Comparison of ENCODE assay signal across 7 mouse cellular contexts in the genomic region with DNA sequence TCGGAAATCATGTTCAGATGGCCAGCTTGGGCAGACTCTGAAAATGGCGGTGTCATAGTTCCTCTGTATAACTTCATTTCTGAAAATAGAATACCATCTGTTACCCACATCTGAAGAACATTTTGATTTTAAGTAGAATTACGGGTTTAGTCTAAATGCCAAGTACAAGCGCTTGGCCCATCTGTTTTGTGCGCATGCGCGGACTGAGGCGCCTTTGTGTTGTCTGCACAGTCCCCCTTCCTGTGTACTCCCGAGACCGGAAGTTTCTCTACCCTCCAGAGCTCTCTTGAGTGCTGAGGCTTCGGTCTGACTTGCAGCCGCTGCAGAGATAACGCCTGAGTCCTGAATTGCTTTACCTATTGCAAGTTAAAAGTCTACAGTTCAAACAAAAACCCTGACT. TPM values are rescaled to one million over a fixed set of nuclear protein-coding genes. Genes with fewer than 3 reads are reported as not detected.
DNase-seq lines count a peak whose midpoint lies in the region; ATAC-seq and TF ChIP-seq lines count a peak whose summit lies in the region.

No protein-coding gene starts in this region.

- H3K27me3 ChIP-seq in cerebellum, adult 2 months (ENCODE audit: control insufficient read depth, insufficient read depth, low read length) = no peaks in the 10 kb centered on the region

- DNase-seq in lung, postnatal 25 days (ENCODE audit: low spot score) = peak; percentile 43
- DNase-seq in lung, adult 2 months = no peak
- DNase-seq in cerebellum, adult 2 months = peak; percentile 75 to 79
- DNase-seq in layer of hippocampus, postnatal 14 days (ENCODE audit: low spot score in 2 of 2) = peak; percentile 68 to 88
- DNase-seq in thymus, adult 18-20 months = peak; percentile 60 to 75

- TF ChIP-seq CTCF in lung, adult 2 months (IDR thresholded peaks at IDR 0.05; ENCODE audit: insufficient read depth, low read length) = no peak
- no peak for TF ChIP-seq CTCF in cerebellum, adult 2 months (IDR thresholded peaks at IDR 0.05; ENCODE audit: borderline replicate concordance, insufficient read depth, low read depth, low read length)

- no peak for ATAC-seq in erythroid progenitor cell, adult 5-6 weeks (replicated peaks; ENCODE audit: low FRiP score, poor library complexity, severe bottlenecking)
- no peak for ATAC-seq in monocyte, adult 5-6 weeks (replicated peaks; ENCODE audit: insufficient number of reproducible peaks, low FRiP score, low TSS enrichment, poor library complexity, severe bottlenecking)

- WGBS in lung, adult 2 months = 84% methylated on average over 13 of the region's 13 CpGs
- 24% methylated on average over 13 of the region's 13 CpGs for WGBS in cerebellum, adult 2 months

- H3K4me1 ChIP-seq in lung, adult 2 months (ENCODE audit: control insufficient read depth, insufficient read depth, low read length) = peaks cover 5% of the 10 kb centered on the region; the same call in 1 of the 2 replicates
- H3K4me1 ChIP-seq in cerebellum, adult 2 months (ENCODE audit: control insufficient read depth, insufficient read depth, low read length) = peaks cover 13% of the 10 kb centered on the region

- H3K27ac ChIP-seq in cerebellum, adult 2 months (ENCODE audit: insufficient read depth, low read length) = peak overlapping the region; percentile 50; the same call in 1 of the 2 replicates

- TF ChIP-seq POLR2A in lung, adult 2 months (IDR thresholded peaks at IDR 0.05; ENCODE audit: borderline replicate concordance, extremely low read depth, low read depth, low read length) = no peak
- no peak for TF ChIP-seq POLR2A in cerebellum, adult 2 months (IDR thresholded peaks at IDR 0.05; ENCODE audit: borderline replicate concordance, insufficient read depth, low read length)

- H3K4me3 ChIP-seq in lung, adult 2 months (replicated peaks; ENCODE audit: extremely low read depth, low read depth, low read length) = no peak overlapping the region
- H3K4me3 ChIP-seq in cerebellum, adult 2 months (replicated peaks; ENCODE audit: insufficient read depth, low read depth, low read length) = peak overlapping the region; percentile 28

RNA-seq across cellular contexts. Expression of a gene that starts 4.7 kb away (rescaled TPM):
- 11.4 and 17.6 TPM in 2 replicates for polyA plus RNA-seq in lung, adult 2 months (2012; rRNA removed)
- 46.3 and 46.6 TPM in 2 replicates for polyA plus RNA-seq in cerebellum, adult 2 months (2012; rRNA removed)
- total RNA-seq in layer of hippocampus, postnatal 14 days (2021) = 10 to 100 TPM; 65.1 to 72.3 TPM
- total RNA-seq in erythroid progenitor cell, adult 5-6 weeks (2015; ENCODE audit: low replicate concordance) = 16.2 and 26.8 TPM in 2 replicates
- 2.7 and 3.0 TPM in 2 replicates for total RNA-seq in erythroid progenitor cell, adult 5-6 weeks (2017; ENCODE audit: low replicate concordance)
- total RNA-seq in monocyte, adult 5-6 weeks (2017) = 12.9 to 53.8 TPM (median 19.3 TPM) in 3 replicates

RNA-seq across cellular contexts. Expression of a gene that starts 9.0 kb away (rescaled TPM):
- 1.1 and 1.2 TPM in 2 replicates for polyA plus RNA-seq in lung, adult 2 months (2012; rRNA removed)
- 5.5 and 6.1 TPM in 2 replicates for polyA plus RNA-seq in cerebellum, adult 2 months (2012; rRNA removed)
- total RNA-seq in layer of hippocampus, postnatal 14 days (2021) = 1 to 10 TPM; 6.9 to 8.5 TPM
- total RNA-seq in erythroid progenitor cell, adult 5-6 weeks (2015; ENCODE audit: low replicate concordance) = 2.1 and 2.5 TPM in 2 replicates
- total RNA-seq in erythroid progenitor cell, adult 5-6 weeks (2017; ENCODE audit: low replicate concordance) = not detected in 2 replicates
- total RNA-seq in monocyte, adult 5-6 weeks (2017) = 0.43 to 3.1 TPM in 2 of 3 replicates, not detected in the other

RNA-seq across cellular contexts. Expression of a gene that starts 9.1 kb away (rescaled TPM):
- not detected in 2 replicates for polyA plus RNA-seq in lung, adult 2 months (2012; rRNA removed)
- 0.27 and 0.65 TPM in 2 replicates for polyA plus RNA-seq in cerebellum, adult 2 months (2012; rRNA removed)
- not detected for total RNA-seq in layer of hippocampus, postnatal 14 days (2021)
- total RNA-seq in erythroid progenitor cell, adult 5-6 weeks (2015; ENCODE audit: low replicate concordance) = not detected in 2 replicates
- total RNA-seq in erythroid progenitor cell, adult 5-6 weeks (2017; ENCODE audit: low replicate concordance) = not detected in 2 replicates
- not detected in 3 replicates for total RNA-seq in monocyte, adult 5-6 weeks (2017)

RNA-seq across cellular contexts. Expression of a gene that starts 22.4 kb away (rescaled TPM):
- 0.88 and 1.8 TPM in 2 replicates for polyA plus RNA-seq in lung, adult 2 months (2012; rRNA removed)
- 7.1 and 8.3 TPM in 2 replicates for polyA plus RNA-seq in cerebellum, adult 2 months (2012; rRNA removed)
- 10 to 100 TPM; 25.3 to 27.6 TPM for total RNA-seq in layer of hippocampus, postnatal 14 days (2021)
- 5.4 and 7.9 TPM in 2 replicates for total RNA-seq in erythroid progenitor cell, adult 5-6 weeks (2015; ENCODE audit: low replicate concordance)
- total RNA-seq in erythroid progenitor cell, adult 5-6 weeks (2017; ENCODE audit: low replicate concordance) = 4.0 and 6.0 TPM in 2 replicates
- 3.6 to 16.7 TPM (median 6.6 TPM) in 3 replicates for total RNA-seq in monocyte, adult 5-6 weeks (2017)

RNA-seq across cellular contexts. Expression of a gene that starts 26.6 kb away (rescaled TPM):
- 0.31 and 1.0 TPM in 2 replicates for polyA plus RNA-seq in lung, adult 2 months (2012; rRNA removed)
- polyA plus RNA-seq in cerebellum, adult 2 months (2012; rRNA removed) = 2.7 and 2.9 TPM in 2 replicates
- total RNA-seq in layer of hippocampus, postnatal 14 days (2021) = 1 to 10 TPM; 3.6 to 4.5 TPM
- total RNA-seq in erythroid progenitor cell, adult 5-6 weeks (2015; ENCODE audit: low replicate concordance) = 0.84 and 4.0 TPM in 2 replicates
- 0.64 and 2.4 TPM in 2 replicates for total RNA-seq in erythroid progenitor cell, adult 5-6 weeks (2017; ENCODE audit: low replicate concordance)
- 3.8 to 9.1 TPM (median 4.3 TPM) in 3 replicates for total RNA-seq in monocyte, adult 5-6 weeks (2017)
